Comparison of ENCODE assay signal across 12 mouse cellular contexts in the genomic region with DNA sequence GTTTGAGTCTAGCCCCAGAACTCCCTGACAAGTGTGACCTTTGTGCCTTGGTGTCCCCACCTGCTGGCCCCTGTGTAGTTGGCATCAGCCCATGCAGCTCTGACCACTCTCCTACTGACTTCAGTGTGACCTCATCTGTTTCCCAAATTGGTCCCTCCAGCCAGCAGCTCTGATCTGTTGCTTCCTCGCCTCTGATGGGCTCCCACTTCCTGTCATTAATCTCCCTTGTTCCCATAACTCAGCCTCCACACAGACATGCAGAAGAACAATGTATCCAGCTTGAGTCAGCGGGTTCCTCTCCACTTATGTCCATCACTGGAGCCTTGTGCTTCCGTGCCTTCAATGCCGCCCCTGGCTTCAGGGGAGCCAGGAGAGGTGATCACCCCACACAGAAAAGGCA.
DNase-seq lines count a peak whose midpoint lies in the region; ATAC-seq and TF ChIP-seq lines count a peak whose summit lies in the region.
"Had no signal": no experiment of that assay in that cellular context is flagged by ENCODE, and none has a peak within 500 bp of the region (broad histone marks: within the 10 kb centered on the region; RNA-seq: fewer than 3 reads in every experiment).

No protein-coding gene starts in this region.

- H3K27ac ChIP-seq in neural tube, embryonic 15.5 days (replicated peaks): no peak overlapping the region
- no peak overlapping the region for H3K27ac ChIP-seq in intestine, embryonic 15.5 days
- H3K27ac ChIP-seq in liver, adult 2 months (replicated peaks; ENCODE audit: insufficient read depth, low read depth, low read length): no peak overlapping the region
- H3K27ac ChIP-seq in forebrain, embryonic 11.5 days (ENCODE audit: low read depth, low read length): no peak overlapping the region
- H3K27ac ChIP-seq: forebrain, embryonic 13.5 days had no signal

- 57% methylated on average over 4 of the region's 4 CpGs for WGBS in neural tube, embryonic 15.5 days
- WGBS in intestine, embryonic 15.5 days: 40% methylated on average over 4 of the region's 4 CpGs
- WGBS in liver, adult 2 months: 67% methylated on average over 4 of the region's 4 CpGs
- 79% methylated on average over 4 of the region's 4 CpGs for WGBS in forebrain, embryonic 11.5 days

- no peaks in the 10 kb centered on the region for H3K36me3 ChIP-seq in neural tube, embryonic 15.5 days
- no peaks in the 10 kb centered on the region for H3K36me3 ChIP-seq in intestine, embryonic 15.5 days
- no peaks in the 10 kb centered on the region for H3K36me3 ChIP-seq in liver, adult 2 months (ENCODE audit: control insufficient read depth, insufficient read depth, low read length)
- no peaks in the 10 kb centered on the region for H3K36me3 ChIP-seq in forebrain, embryonic 11.5 days (ENCODE audit: control insufficient read depth, insufficient read depth, low read length)

- peaks cover 36% of the 10 kb centered on the region for H3K4me1 ChIP-seq in neural tube, embryonic 15.5 days
- H3K4me1 ChIP-seq in intestine, embryonic 15.5 days (replicated peaks): 0 out of 2 replicates have a peak, but pooled peaks cover 10% of the 10 kb centered on the region
- H3K4me1 ChIP-seq in liver, adult 2 months (ENCODE audit: control insufficient read depth, insufficient read depth, low read length): peaks cover 6% of the 10 kb centered on the region
- no peaks in the 10 kb centered on the region for H3K4me1 ChIP-seq in forebrain, embryonic 11.5 days (replicated peaks; ENCODE audit: control insufficient read depth, insufficient read depth, low read length)
- H3K4me1 ChIP-seq: forebrain, embryonic 13.5 days had no signal

- no peaks in the 10 kb centered on the region; the same call in 1 of the 2 replicates for H3K79me2 ChIP-seq in liver, adult 2 months (ENCODE audit: control insufficient read depth, insufficient read depth, low read length)

- no peaks in the 10 kb centered on the region for H3K9me3 ChIP-seq in neural tube, embryonic 15.5 days (replicated peaks)
- no peaks in the 10 kb centered on the region for H3K9me3 ChIP-seq in intestine, embryonic 15.5 days
- no peaks in the 10 kb centered on the region for H3K9me3 ChIP-seq in forebrain, embryonic 11.5 days (ENCODE audit: control insufficient read depth, low read length)
- H3K9me3 ChIP-seq: forebrain, embryonic 13.5 days had no signal

- no peaks in the 10 kb centered on the region for H3K27me3 ChIP-seq in neural tube, embryonic 15.5 days (replicated peaks)
- no peaks in the 10 kb centered on the region for H3K27me3 ChIP-seq in intestine, embryonic 15.5 days (replicated peaks)
- no peaks in the 10 kb centered on the region for H3K27me3 ChIP-seq in liver, adult 2 months (ENCODE audit: control insufficient read depth, insufficient read depth, low read length)
- no peaks in the 10 kb centered on the region for H3K27me3 ChIP-seq in forebrain, embryonic 11.5 days (ENCODE audit: control insufficient read depth, insufficient read depth, low read length)
- H3K27me3 ChIP-seq: CH12.LX had no signal

- no peak overlapping the region for H3K4me2 ChIP-seq in neural tube, embryonic 15.5 days
- no peak overlapping the region for H3K4me2 ChIP-seq in intestine, embryonic 15.5 days (replicated peaks)
- no peak overlapping the region for H3K4me2 ChIP-seq in forebrain, embryonic 11.5 days (ENCODE audit: low read depth, low read length, severe bottlenecking)
- H3K4me2 ChIP-seq: forebrain, embryonic 13.5 days had no signal

- no peak for TF ChIP-seq CTCF in liver, adult 2 months (IDR thresholded peaks at IDR 0.05; ENCODE audit: low read depth, low read length)

- H3K4me3 ChIP-seq in neural tube, embryonic 15.5 days (replicated peaks): no peak overlapping the region
- no peak overlapping the region for H3K4me3 ChIP-seq in intestine, embryonic 15.5 days (replicated peaks)
- H3K4me3 ChIP-seq in liver, adult 2 months (ENCODE audit: insufficient read depth, low read depth, low read length): no peak overlapping the region
- H3K4me3 ChIP-seq in forebrain, embryonic 11.5 days (ENCODE audit: low read depth, low read length): no peak overlapping the region
- H3K4me3 ChIP-seq: forebrain, embryonic 13.5 days had no signal

- ATAC-seq in neural tube, embryonic 15.5 days (ENCODE audit: low FRiP score): no peak
- ATAC-seq in intestine, embryonic 15.5 days: peak; percentile 36; the same call in 1 of the 2 replicates
- no peak for ATAC-seq in forebrain, embryonic 11.5 days (replicated peaks; ENCODE audit: low FRiP score)
- no peak for ATAC-seq in megakaryocyte progenitor cell, adult 5-6 weeks (replicated peaks; ENCODE audit: poor library complexity)
- ATAC-seq: forebrain, embryonic 13.5 days had no signal

- peak; percentile 30 for DNase-seq in neural tube, embryonic 10.5 days (ENCODE audit: extremely low spot score, low spot score)
- peak; percentile 32 for DNase-seq in liver, adult 2 months (ENCODE audit: extremely low read depth, low read depth, low spot score)
- DNase-seq in forebrain, embryonic 11.5 days (ENCODE audit: low spot score): no peak
- no peak for DNase-seq in urinary bladder, postnatal 36 days (ENCODE audit: low spot score in 2 of 2)
- no peak for DNase-seq in cerebellum, postnatal 36 days
- DNase-seq: cerebellum, adult 9-10 months; thymus, adult 2 months had no signal

- no peak overlapping the region for H3K9ac ChIP-seq in neural tube, embryonic 15.5 days (replicated peaks)
- H3K9ac ChIP-seq in intestine, embryonic 15.5 days: no peak overlapping the region
- no peak overlapping the region for H3K9ac ChIP-seq in liver, adult 2 months (ENCODE audit: low read depth, low read length)
- no peak overlapping the region for H3K9ac ChIP-seq in forebrain, embryonic 11.5 days (ENCODE audit: low read length)
- H3K9ac ChIP-seq: forebrain, embryonic 13.5 days had no signal

- no peak for TF ChIP-seq POLR2A in liver, adult 2 months (IDR thresholded peaks at IDR 0.05; ENCODE audit: extremely low read depth, insufficient read depth, low read length)

Comparison
In these comparisons a context has a peak if more than half of its experiments do, and no peak if none do; other contexts are left out.
1. DNase-seq: peak in neural tube, embryonic 10.5 days (single experiment) and liver, adult 2 months (single experiment); none in forebrain, embryonic 11.5 days (single experiment), urinary bladder, postnatal 36 days (0 of 2) and cerebellum, postnatal 36 days (0 of 2).